Mouse (Mus musculus): ENCODE measurements around the gene Veph1.

The Veph1 gene

GRCm38 (mm10) chr3:66101809-66102598 is 194.6 kb downstream of the Veph1 start:
- DNase-seq (ENCODE audit: low spot score in 2 of 2), result no peak

GRCm38 (mm10) chr3:66101074-66101473 is 195.6 kb downstream of the Veph1 start:
- no peak for DNase-seq (ENCODE audit: low spot score in 2 of 2)

GRCm38 (mm10) chr3:66091746-66092145 is 204.9 kb downstream of the Veph1 start:
- DNase-seq (ENCODE audit: low spot score in 2 of 2), result no peak

GRCm38 (mm10) chr3:66087608-66088007 is 209.0 kb downstream of the Veph1 start:
- DNase-seq (ENCODE audit: low spot score in 2 of 2), result no peak

- no peak for DNase-seq (ENCODE audit: low spot score in 2 of 2)
Observed at GRCm38 (mm10) chr3:66083856-66084255, 212.8 kb downstream of the Veph1 start.

GRCm38 (mm10) chr3:66083407-66083806 is 213.2 kb downstream of the Veph1 start:
- DNase-seq (ENCODE audit: low spot score in 2 of 2), result no peak

- no peak for DNase-seq (ENCODE audit: low spot score in 2 of 2)
Observed at GRCm38 (mm10) chr3:66082975-66083374, 213.7 kb downstream of the Veph1 start.

GRCm38 (mm10) chr3:66081363-66081736 is 215.3 kb downstream of the Veph1 start:
- DNase-seq (ENCODE audit: low spot score in 2 of 2), result no peak

GRCm38 (mm10) chr3:66080631-66081362 is 215.8 kb downstream of the Veph1 start:
- DNase-seq (ENCODE audit: low spot score in 2 of 2), result no peak

GRCm38 (mm10) chr3:66079886-66080285 is 216.8 kb downstream of the Veph1 start:
- no peak for DNase-seq (ENCODE audit: low spot score in 2 of 2)

GRCm38 (mm10) chr3:66078898-66079537 is 217.6 kb downstream of the Veph1 start:
- DNase-seq (ENCODE audit: low spot score in 2 of 2), result no peak

GRCm38 (mm10) chr3:66078026-66078721 is 218.5 kb downstream of the Veph1 start:
- DNase-seq (ENCODE audit: low spot score in 2 of 2), result no peak

GRCm38 (mm10) chr3:66070274-66070673 is 226.4 kb downstream of the Veph1 start:
- DNase-seq (ENCODE audit: low spot score in 2 of 2), result no peak

GRCm38 (mm10) chr3:66063881-66064280 is 232.8 kb downstream of the Veph1 start:
- DNase-seq (ENCODE audit: low spot score in 2 of 2), result no peak

- no peak for DNase-seq (ENCODE audit: low spot score in 2 of 2)
Observed at GRCm38 (mm10) chr3:66056912-66057311, 239.7 kb downstream of the Veph1 start.

GRCm38 (mm10) chr3:66055652-66056051 is 241.0 kb downstream of the Veph1 start:
- DNase-seq (ENCODE audit: low spot score in 2 of 2), result no peak

GRCm38 (mm10) chr3:66050092-66050886 is 246.3 kb downstream of the Veph1 start:
- no peak for DNase-seq (ENCODE audit: low spot score in 2 of 2)

- no peak for DNase-seq (ENCODE audit: low spot score in 2 of 2)
Observed at GRCm38 (mm10) chr3:66040857-66041494, 255.7 kb downstream of the Veph1 start.

GRCm38 (mm10) chr3:66035226-66035625 is 261.4 kb downstream of the Veph1 start:
- no peak for DNase-seq (ENCODE audit: low spot score in 2 of 2)

- no peak for DNase-seq (ENCODE audit: low spot score in 2 of 2)
Observed at GRCm38 (mm10) chr3:66033346-66033745, 263.3 kb downstream of the Veph1 start.

GRCm38 (mm10) chr3:66025454-66025853 is 271.2 kb downstream of the Veph1 start:
- no peak for DNase-seq (ENCODE audit: low spot score in 2 of 2)
